Mouse (Mus musculus) midbrain, embryonic 16.5 days (tissue): Measurements from ENCODE around the gene Mgat5b. TPM values are rescaled to one million over a fixed set of nuclear protein-coding genes. Genes with fewer than 3 reads are reported as not detected.

Source experiments
- ATAC-seq: fragments of 200-750 bp; cut with Nextera tagmentation; 2 replicates; pipeline ENCODE4 v1.8.0; 2017; ENCODE audit warnings: moderate TSS enrichment
- H3K27ac ChIP-seq: fragments of 300-500 bp; sonication (generic); 2 replicates; pipeline ENCODE4 v1.5.1; 2014; ENCODE audit warnings: mild to moderate bottlenecking, low read length, mixed read lengths
- H3K27me3 ChIP-seq: fragments of 300-500 bp; sonication (generic); 2 replicates; pipeline ENCODE4 v1.6.1; 2014; ENCODE audit warnings: low read depth, low read length, mixed read lengths; ENCODE audit not compliant: control insufficient read depth, insufficient read depth
- H3K36me3 ChIP-seq: fragments of 300-500 bp; sonication (generic); 2 replicates; pipeline ENCODE4 v1.6.1; 2014; ENCODE audit warnings: mild to moderate bottlenecking, low read length, moderate library complexity, mixed read lengths; ENCODE audit not compliant: control insufficient read depth, insufficient read depth
- H3K4me1 ChIP-seq: fragments of 300-500 bp; sonication (generic); 2 replicates; pipeline ENCODE4 v1.6.1; 2014; ENCODE audit warnings: mild to moderate bottlenecking, low read length, mixed read lengths; ENCODE audit not compliant: control insufficient read depth, insufficient read depth
- H3K4me2 ChIP-seq: fragments of 300-500 bp; sonication (generic); 2 replicates; pipeline ENCODE4 v1.6.1; 2014; ENCODE audit warnings: mild to moderate bottlenecking, low read length, mixed read lengths
- H3K4me3 ChIP-seq: fragments of 300-500 bp; sonication (generic); 2 replicates; pipeline ENCODE4 v1.5.1; 2014; ENCODE audit warnings: low read depth, mild to moderate bottlenecking, low read length, moderate library complexity, mixed read lengths
- H3K9ac ChIP-seq: fragments of 300-500 bp; sonication (generic); 2 replicates; pipeline ENCODE4 v1.6.1; 2014; ENCODE audit warnings: low read depth, low read length, mixed read lengths
- H3K9me3 ChIP-seq: fragments of 300-500 bp; sonication (generic); replicated peaks from 2 replicates; pipeline ENCODE4 v1.6.1; 2014; ENCODE audit warnings: mild to moderate bottlenecking, low read length, mixed read lengths; ENCODE audit not compliant: control insufficient read depth, poor library complexity, severe bottlenecking
- WGBS: fragments of 180-500 bp; shearing (Covaris S2); extraction: QIAGEN DNeasy Blood & Tissue Kit; methylation state at CpG from one replicate; pipeline ENCODE4 v1.1.7; 2014; 5-methylcytosine and 5-hydroxymethylcytosine counted together
- polyA plus RNA-seq: library from polyadenylated mRNA; unstranded; fragments of >200 nt; fragmentation: Nextera tagmentation; extraction: Ambion mirVana; gene quantifications from 2 replicates; pipeline ENCODE4 v1.2.1, GENCODE M21; 2015

Mgat5b gene
- polyA plus RNA-seq, 1 experiment from 2014 or later: 26.1 TPM

- ATAC-seq: no peak
- WGBS: 49% methylated on average over 8 of the region's 9 CpGs
Observed at GRCm38 (mm10) chr11:116935354-116935753, 16.7 kb downstream of the Mgat5b start.

GRCm38 (mm10) chr11:116935917-116936316, 17.3 kb downstream of the Mgat5b start:
- Histone ChIP-seq H3K9me3 (no peaks in the 10 kb centered on the region), H3K27ac (peak overlapping the region; percentile 59), H3K27me3 (no peaks in the 10 kb centered on the region), H3K9ac (no peak overlapping the region), H3K4me3 (no peak overlapping the region), H3K4me1 (peaks cover 18% of the 10 kb centered on the region), H3K4me2 (no peak overlapping the region), H3K36me3 (peaks cover 20% of the 10 kb centered on the region)
- 0 out of 2 replicates have a peak, but pooled peaks have one; percentile 25 for ATAC-seq
- WGBS: 50% methylated on average over 9 of the region's 9 CpGs

More at GRCm38 (mm10) chr11:116935354-116935753, 16.7 kb downstream of the Mgat5b start:
- no peak overlapping the region for H3K4me2 ChIP-seq
- H3K4me3 ChIP-seq: no peak overlapping the region
- peaks cover 20% of the 10 kb centered on the region for H3K36me3 ChIP-seq
- peak overlapping the region; percentile 59 for H3K27ac ChIP-seq
- peaks cover 18% of the 10 kb centered on the region for H3K4me1 ChIP-seq
- no peaks in the 10 kb centered on the region for H3K27me3 ChIP-seq
- no peak overlapping the region for H3K9ac ChIP-seq
- H3K9me3 ChIP-seq: no peaks in the 10 kb centered on the region

- Histone ChIP-seq H3K36me3 (peaks cover 15% of the 10 kb centered on the region), H3K4me1 (peaks cover 18% of the 10 kb centered on the region), H3K9me3 (no peaks in the 10 kb centered on the region), H3K4me2 (no peak overlapping the region), H3K9ac (no peak overlapping the region), H3K4me3 (no peak overlapping the region), H3K27ac (no peak overlapping the region), H3K27me3 (no peaks in the 10 kb centered on the region)
- 45% methylated on average over 10 of the region's 10 CpGs for WGBS
- no peak for ATAC-seq
Observed at GRCm38 (mm10) chr11:116937141-116937540, 18.5 kb downstream of the Mgat5b start.

- 10% methylated on average over 19 of the region's 20 CpGs for WGBS
- peaks cover 14% of the 10 kb centered on the region for H3K36me3 ChIP-seq
- H3K9me3 ChIP-seq: no peaks in the 10 kb centered on the region
- no peaks in the 10 kb centered on the region for H3K27me3 ChIP-seq
- peaks cover 16% of the 10 kb centered on the region for H3K4me1 ChIP-seq
- no peak overlapping the region for H3K4me2 ChIP-seq
- no peak for ATAC-seq
- no peak overlapping the region for H3K9ac ChIP-seq
- H3K4me3 ChIP-seq: no peak overlapping the region
- H3K27ac ChIP-seq: no peak overlapping the region
Observed at GRCm38 (mm10) chr11:116940088-116940855, 21.6 kb downstream of the Mgat5b start.

- H3K27ac ChIP-seq: no peak overlapping the region
- H3K4me1 ChIP-seq: peaks cover 2% of the 10 kb centered on the region; the same call in 1 of the 2 replicates
- peaks cover 28% of the 10 kb centered on the region for H3K36me3 ChIP-seq
- no peak overlapping the region for H3K9ac ChIP-seq
- ATAC-seq: no peak
- no peaks in the 10 kb centered on the region for H3K27me3 ChIP-seq
- no peaks in the 10 kb centered on the region for H3K9me3 ChIP-seq
- no peak overlapping the region for H3K4me2 ChIP-seq
- WGBS: 59% methylated on average over 4 of the region's 4 CpGs
- H3K4me3 ChIP-seq: no peak overlapping the region
Observed at GRCm38 (mm10) chr11:116944346-116944745, 25.7 kb downstream of the Mgat5b start.

GRCm38 (mm10) chr11:116949832-116950231, 31.2 kb downstream of the Mgat5b start:
- Histone ChIP-seq H3K27me3 (no peaks in the 10 kb centered on the region), H3K36me3 (peaks cover 37% of the 10 kb centered on the region), H3K27ac (no peak overlapping the region), H3K9me3 (no peaks in the 10 kb centered on the region), H3K9ac (no peak overlapping the region), H3K4me1 (peaks cover 12% of the 10 kb centered on the region), H3K4me3 (no peak overlapping the region), H3K4me2 (no peak overlapping the region)
- WGBS: 83% methylated on average over 9 of the region's 9 CpGs
- ATAC-seq: no peak

GRCm38 (mm10) chr11:116951429-116951828, 32.8 kb downstream of the Mgat5b start:
- Histone ChIP-seq H3K36me3 (peaks cover 23% of the 10 kb centered on the region), H3K4me2 (no peak overlapping the region)
- 22% methylated on average over 1 of the region's 1 CpGs for WGBS

GRCm38 (mm10) chr11:116954231-116955118, 35.8 kb downstream of the Mgat5b start:
- Histone ChIP-seq H3K4me3 (no peak overlapping the region), H3K36me3 (peaks cover 9% of the 10 kb centered on the region)
- 56% methylated on average over 23 of the region's 23 CpGs for WGBS

More at GRCm38 (mm10) chr11:116951429-116951828, 32.8 kb downstream of the Mgat5b start:
- Histone ChIP-seq H3K9ac (no peak overlapping the region), H3K9me3 (no peaks in the 10 kb centered on the region), H3K4me1 (peaks cover 15% of the 10 kb centered on the region), H3K27ac (no peak overlapping the region), H3K27me3 (no peaks in the 10 kb centered on the region), H3K4me3 (no peak overlapping the region)
- ATAC-seq: no peak

More at GRCm38 (mm10) chr11:116954231-116955118, 35.8 kb downstream of the Mgat5b start:
- Histone ChIP-seq H3K9me3 (no peaks in the 10 kb centered on the region), H3K4me1 (peaks cover 15% of the 10 kb centered on the region), H3K27ac (peak overlapping the region; percentile 71), H3K9ac (no peak overlapping the region), H3K27me3 (no peaks in the 10 kb centered on the region), H3K4me2 (no peak overlapping the region)
- ATAC-seq: peak; percentile 63; the same call in 1 of the 2 replicates
